Mouse (Mus musculus) thymus, adult 2 months (tissue): ENCODE measurements around the gene Kxd1.

Source experiments
- CTCF ChIP-seq: fragments of 200-500 bp; IDR thresholded peaks from 2 replicates; pipeline ENCODE4 v1.5.1; 2012; ENCODE audit warnings: mild to moderate bottlenecking, control low read depth, low read length, moderate library complexity, borderline replicate concordance; ENCODE audit not compliant: control insufficient read depth, poor library complexity, insufficient read depth; ENCODE audit errors: extremely low read depth
- POLR2A ChIP-seq: fragments of 200-500 bp; IDR thresholded peaks from 2 replicates; pipeline ENCODE4 v1.6.1; 2012; ENCODE audit warnings: mild to moderate bottlenecking, low read length, control low read depth, moderate library complexity; ENCODE audit not compliant: control insufficient read depth, poor library complexity, insufficient read depth; ENCODE audit errors: extremely low read depth

DNA sequence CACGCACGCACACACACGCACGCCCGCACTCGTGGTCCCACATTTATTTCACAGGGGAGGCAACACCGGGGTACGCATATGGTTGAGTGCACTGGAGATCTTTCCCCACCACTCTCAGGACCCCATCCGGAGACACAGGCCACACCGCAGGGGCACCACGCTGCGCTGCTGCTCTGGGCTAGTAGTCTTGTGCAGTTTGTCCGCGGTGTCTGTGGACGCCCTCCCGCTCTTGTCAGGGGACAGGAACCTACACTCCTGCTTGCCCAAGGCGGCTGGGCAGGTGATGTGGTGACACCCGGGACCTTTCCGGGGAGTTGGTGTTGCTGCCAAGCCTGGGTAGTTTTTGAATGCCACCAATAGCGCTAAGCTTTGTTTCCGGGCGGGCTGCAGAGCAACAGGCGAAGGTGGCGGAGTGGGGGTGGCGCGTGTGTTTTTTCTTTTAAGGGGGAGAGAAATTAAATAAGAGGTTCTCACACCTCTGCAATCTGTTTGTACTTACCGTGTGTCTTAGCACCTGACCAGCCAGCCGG is 33.3 kb downstream of the Kxd1 start:
- TF ChIP-seq CTCF (no peak), POLR2A (no peak)
